Mouse (Mus musculus): ENCODE results near the gene Tdrd12.

- TF ChIP-seq GATA1 (IDR thresholded peaks at IDR 0.05; ENCODE audit: borderline replicate concordance, low read length) (no peak), CTCF (IDR thresholded peaks at IDR 0.05; ENCODE audit: low read depth, low read length) (no peak), TAL1 (conservative IDR thresholded peaks at IDR 0.05; ENCODE audit: low read depth, low read length) (no peak), POLR2AphosphoS5 (IDR thresholded peaks at IDR 0.05; ENCODE audit: insufficient replicate concordance, low read depth, low read length) (no peak), GATA2 (IDR thresholded peaks at IDR 0.05; ENCODE audit: borderline replicate concordance, low read depth, low read length) (no peak)
These were observed 76.6 kb downstream of the Tdrd12 start for GRCm38 (mm10) chr7:35460971-35461370.
